Mouse (Mus musculus) spleen, adult 2 months (tissue): ENCODE data around the gene Ttc13. TPM values are rescaled to one million over a fixed set of nuclear protein-coding genes. Genes with fewer than 3 reads are reported as not detected.

Experiments used
- DNase-seq, 2 experiments: peaks; one replicate each; pipeline versions ENCODE4 v3.0.0 to v3.0.0-alpha.2; 2012 to 2021; ENCODE audit warnings: low spot score in 2 of 2, low read depth in 1 of 2
- H3K27ac ChIP-seq: fragments of 200-500 bp; 2 replicates; pipeline ENCODE4 v1.5.1; 2012; ENCODE audit warnings: low read length, inconsistent platforms; ENCODE audit not compliant: insufficient read depth
- H3K27me3 ChIP-seq: fragments of 200-500 bp; 2 replicates; pipeline ENCODE4 v1.6.1; 2012; ENCODE audit warnings: mild to moderate bottlenecking, moderate library complexity, low read length, inconsistent platforms; ENCODE audit not compliant: control insufficient read depth, insufficient read depth
- H3K36me3 ChIP-seq: fragments of 200-500 bp; 2 replicates; pipeline ENCODE4 v1.6.1; 2012; ENCODE audit warnings: mild to moderate bottlenecking, low read length, inconsistent platforms; ENCODE audit not compliant: control insufficient read depth, insufficient read depth
- H3K4me1 ChIP-seq: fragments of 200-500 bp; 2 replicates; pipeline ENCODE4 v1.6.1; 2011; ENCODE audit warnings: inconsistent platforms; ENCODE audit not compliant: control insufficient read depth, insufficient read depth, insufficient read length
- H3K4me3 ChIP-seq: fragments of 200-500 bp; 2 replicates; pipeline ENCODE4 v1.5.1; 2011; ENCODE audit warnings: mild to moderate bottlenecking, inconsistent platforms; ENCODE audit not compliant: insufficient read depth, insufficient read length; ENCODE audit errors: extremely low read depth
- CTCF ChIP-seq: fragments of 200-500 bp; IDR thresholded peaks from 2 replicates; pipeline ENCODE4 v1.5.1; 2011; ENCODE audit warnings: mild to moderate bottlenecking, inconsistent platforms; ENCODE audit not compliant: insufficient read depth, insufficient read length, insufficient replicate concordance; ENCODE audit errors: extremely low read depth
- POLR2A ChIP-seq: fragments of 200-500 bp; IDR thresholded peaks from 2 replicates; pipeline ENCODE4 v1.6.1; 2011; ENCODE audit warnings: low read depth, low read length, inconsistent platforms
- WGBS: fragments of 180-500 bp; shearing (Covaris S2); methylation state at CpG from one replicate; pipeline ENCODE4 v1.1.7; 2018; 5-methylcytosine and 5-hydroxymethylcytosine counted together
- polyA plus RNA-seq: library from polyadenylated mRNA; depleted of rRNA; stranded (reverse); fragments of >200 nt; gene quantifications from 2 replicates; pipeline ENCODE4 v1.2.3, GENCODE M21; 2012; rRNA removed

Gene Ttc13
- polyA plus RNA-seq, 1 experiment, result 18.5 TPM

GRCm38 (mm10) chr8:124633001-124633703 is 88.6 kb downstream of the Ttc13 start:
- Histone ChIP-seq H3K4me3 (no peak overlapping the region), H3K27ac (peak overlapping the region; percentile 41), H3K27me3 (no peaks in the 10 kb centered on the region), H3K36me3 (peaks cover 4% of the 10 kb centered on the region; the same call in 1 of the 2 replicates), H3K4me1 (no peaks in the 10 kb centered on the region)
- DNase-seq, result no peak
- 74% methylated on average over 14 of the region's 14 CpGs for WGBS
- TF ChIP-seq POLR2A, result no peak
- no peak for TF ChIP-seq CTCF

GRCm38 (mm10) chr8:124631966-124632365 is 89.8 kb downstream of the Ttc13 start:
- TF ChIP-seq CTCF, result no peak
- no peak for TF ChIP-seq POLR2A
- Histone ChIP-seq H3K27me3 (no peaks in the 10 kb centered on the region), H3K4me1 (no peaks in the 10 kb centered on the region), H3K36me3 (peaks cover 2% of the 10 kb centered on the region; the same call in 1 of the 2 replicates), H3K27ac (no peak overlapping the region; the same call in 1 of the 2 replicates), H3K4me3 (no peak overlapping the region)
- no peak for DNase-seq
- WGBS, result 77% methylated on average over 7 of the region's 7 CpGs

- no peak for DNase-seq
- no peaks in the 10 kb centered on the region for H3K27me3 ChIP-seq
- no peak for TF ChIP-seq POLR2A
- TF ChIP-seq CTCF, result no peak
- no peak overlapping the region for H3K4me3 ChIP-seq
- no peaks in the 10 kb centered on the region for H3K4me1 ChIP-seq
- H3K36me3 ChIP-seq, result no peaks in the 10 kb centered on the region
- H3K27ac ChIP-seq, result no peak overlapping the region
- 35% methylated on average over 4 of the region's 4 CpGs for WGBS
Measured at GRCm38 (mm10) chr8:124630891-124631290, 90.9 kb downstream of the Ttc13 start.

- H3K36me3 ChIP-seq, result no peaks in the 10 kb centered on the region
- TF ChIP-seq CTCF (no peak), POLR2A (no peak)
- no peaks in the 10 kb centered on the region for H3K27me3 ChIP-seq
- no peaks in the 10 kb centered on the region for H3K4me1 ChIP-seq
- H3K27ac ChIP-seq, result no peak overlapping the region
- 85% methylated on average over 6 of the region's 6 CpGs for WGBS
- DNase-seq, result no peak
- no peak overlapping the region for H3K4me3 ChIP-seq
Measured at GRCm38 (mm10) chr8:124630489-124630888, 91.3 kb downstream of the Ttc13 start.

GRCm38 (mm10) chr8:124626251-124626650 is 95.5 kb downstream of the Ttc13 start:
- H3K4me3 ChIP-seq, result no peak overlapping the region
- 93% methylated on average over 9 of the region's 9 CpGs for WGBS
- H3K27me3 ChIP-seq, result no peaks in the 10 kb centered on the region
- DNase-seq, result no peak
- no peak for TF ChIP-seq POLR2A
- no peak for TF ChIP-seq CTCF
- no peaks in the 10 kb centered on the region for H3K36me3 ChIP-seq
- no peak overlapping the region for H3K27ac ChIP-seq
- H3K4me1 ChIP-seq, result no peaks in the 10 kb centered on the region

Other genes with a start within 250 kb of the Ttc13 start
- 15.1 and 16.0 TPM in 2 replicates for gene Cog2, start 201.2 kb downstream of the Ttc13 start, polyA plus RNA-seq
- 0.27 and 0.89 TPM in 2 replicates for gene Agt, start 152.3 kb downstream of the Ttc13 start, polyA plus RNA-seq
- gene Capn9, start 145.9 kb downstream of the Ttc13 start, polyA plus RNA-seq, result 0.07 and 0.18 TPM in 2 replicates
- 31.6 and 40.7 TPM in 2 replicates for gene 2310022B05Rik, start 58.6 kb downstream of the Ttc13 start, polyA plus RNA-seq
- 18.0 and 19.4 TPM in 2 replicates for gene Arv1, start 156 bp upstream of the Ttc13 start, polyA plus RNA-seq
- 1.2 and 1.5 TPM in 2 replicates for gene Fam89a, start 29.8 kb upstream of the Ttc13 start, polyA plus RNA-seq
- 0.02 TPM in 1 of 2 replicates, not detected in the other for gene Trim67, start 71.1 kb upstream of the Ttc13 start, polyA plus RNA-seq
- 36.0 and 42.5 TPM in 2 replicates for gene Gnpat, start 141.1 kb upstream of the Ttc13 start, polyA plus RNA-seq
- 8.0 and 8.2 TPM in 2 replicates for gene 2810004N23Rik, start 141.1 kb upstream of the Ttc13 start, polyA plus RNA-seq
- 6.5 and 10.5 TPM in 2 replicates for gene Exoc8, start 175.7 kb upstream of the Ttc13 start, polyA plus RNA-seq
- 11.2 and 14.5 TPM in 2 replicates for gene Sprtn, start 175.9 kb upstream of the Ttc13 start, polyA plus RNA-seq
- gene Egln1, start 227.3 kb upstream of the Ttc13 start, polyA plus RNA-seq, result 12.1 and 15.2 TPM in 2 replicates